ENCODE assay signal across 10 mouse cellular contexts in genomic region chr4:142589084-142589741, GRCm38 (mm10).
A peak's percentile ranks its signal among the peaks of the same experiment; 100 is the strongest.
DNase-seq lines count a peak whose midpoint lies in the region; ATAC-seq lines count a peak whose summit lies in the region.
"Had no signal": no experiment of that assay in that cellular context is flagged by ENCODE, and none has a peak within 500 bp of the region (broad histone marks: within the 10 kb centered on the region; RNA-seq: fewer than 3 reads in every experiment).

No protein-coding gene starts in this region.

- WGBS in hindbrain, embryonic 10.5 days: 73% methylated on average over 7 of the region's 7 CpGs
- WGBS in hindbrain, embryonic 16.5 days: 51% methylated on average over 7 of the region's 7 CpGs
- 72% methylated on average over 7 of the region's 7 CpGs for WGBS in hindbrain, embryonic 11.5 days
- 41% methylated on average over 7 of the region's 7 CpGs for WGBS in limb, embryonic 13.5 days

- no peak for DNase-seq in hindbrain, embryonic 10.5 days (ENCODE audit: low spot score)
- DNase-seq in hindbrain, embryonic 11.5 days (ENCODE audit: low spot score): no peak
- DNase-seq in kidney, adult 8-10 months: peak; percentile 4 to 23
- DNase-seq in heart, postnatal 10 days: no peak
- no peak for DNase-seq in adrenal gland, postnatal 36 days
- no peak for DNase-seq in gastrocnemius, postnatal 14 days

- peak overlapping the region; percentile 40; the same call in 1 of the 2 replicates for H3K27ac ChIP-seq in hindbrain, embryonic 10.5 days
- H3K27ac ChIP-seq in hindbrain, embryonic 16.5 days (ENCODE audit: low read depth, low read length): no peak overlapping the region
- H3K27ac ChIP-seq in hindbrain, embryonic 11.5 days (ENCODE audit: low read depth, low read length): peak overlapping the region; percentile 19
- H3K27ac ChIP-seq in limb, embryonic 13.5 days: no peak overlapping the region
- H3K27ac ChIP-seq: liver, embryonic 12.5 days had no signal

- H3K9ac ChIP-seq in hindbrain, embryonic 16.5 days (ENCODE audit: low read depth, low read length): no peak overlapping the region
- no peak overlapping the region for H3K9ac ChIP-seq in hindbrain, embryonic 11.5 days (ENCODE audit: low read depth, low read length)
- H3K9ac ChIP-seq in limb, embryonic 13.5 days: no peak overlapping the region
- H3K9ac ChIP-seq: liver, embryonic 12.5 days had no signal

- no peaks in the 10 kb centered on the region for H3K36me3 ChIP-seq in hindbrain, embryonic 10.5 days
- H3K36me3 ChIP-seq in hindbrain, embryonic 16.5 days (ENCODE audit: control insufficient read depth, insufficient read depth, low read length): no peaks in the 10 kb centered on the region
- H3K36me3 ChIP-seq in hindbrain, embryonic 11.5 days (ENCODE audit: control insufficient read depth, insufficient read depth, low read length): no peaks in the 10 kb centered on the region
- H3K36me3 ChIP-seq in limb, embryonic 13.5 days: no peaks in the 10 kb centered on the region
- H3K36me3 ChIP-seq: liver, embryonic 12.5 days had no signal

- peaks cover 28% of the 10 kb centered on the region for H3K4me1 ChIP-seq in hindbrain, embryonic 10.5 days (replicated peaks)
- peaks cover 12% of the 10 kb centered on the region for H3K4me1 ChIP-seq in hindbrain, embryonic 16.5 days (ENCODE audit: control insufficient read depth, insufficient read depth, low read depth, low read length)
- no peaks in the 10 kb centered on the region for H3K4me1 ChIP-seq in hindbrain, embryonic 11.5 days (replicated peaks; ENCODE audit: control insufficient read depth, insufficient read depth, low read length)
- peaks cover 31% of the 10 kb centered on the region for H3K4me1 ChIP-seq in limb, embryonic 13.5 days
- H3K4me1 ChIP-seq: liver, embryonic 12.5 days had no signal

- H3K27me3 ChIP-seq in hindbrain, embryonic 10.5 days (ENCODE audit: insufficient read depth, poor library complexity, severe bottlenecking): peaks cover 8% of the 10 kb centered on the region; the same call in 1 of the 2 replicates
- H3K27me3 ChIP-seq in hindbrain, embryonic 16.5 days (replicated peaks; ENCODE audit: control insufficient read depth, insufficient read depth, low read length): no peaks in the 10 kb centered on the region
- H3K27me3 ChIP-seq in hindbrain, embryonic 11.5 days (ENCODE audit: control insufficient read depth, insufficient read depth, low read length): no peaks in the 10 kb centered on the region
- no peaks in the 10 kb centered on the region for H3K27me3 ChIP-seq in limb, embryonic 13.5 days
- H3K27me3 ChIP-seq: liver, embryonic 12.5 days had no signal

- H3K9me3 ChIP-seq in hindbrain, embryonic 10.5 days: no peaks in the 10 kb centered on the region
- no peaks in the 10 kb centered on the region for H3K9me3 ChIP-seq in hindbrain, embryonic 16.5 days (ENCODE audit: control insufficient read depth, low read length)
- H3K9me3 ChIP-seq in hindbrain, embryonic 11.5 days (ENCODE audit: control insufficient read depth, low read length): no peaks in the 10 kb centered on the region
- H3K9me3 ChIP-seq in limb, embryonic 13.5 days: no peaks in the 10 kb centered on the region
- H3K9me3 ChIP-seq: liver, embryonic 12.5 days had no signal

- ATAC-seq in hindbrain, embryonic 16.5 days: no peak
- 0 out of 2 replicates have a peak, but pooled peaks have one; percentile 3 for ATAC-seq in hindbrain, embryonic 11.5 days (ENCODE audit: low FRiP score)
- no peak for ATAC-seq in limb, embryonic 13.5 days (ENCODE audit: low FRiP score, low read depth)
- ATAC-seq: liver, embryonic 12.5 days had no signal

- no peak overlapping the region for H3K4me3 ChIP-seq in hindbrain, embryonic 10.5 days
- H3K4me3 ChIP-seq in hindbrain, embryonic 16.5 days (ENCODE audit: low read length): no peak overlapping the region
- no peak overlapping the region for H3K4me3 ChIP-seq in hindbrain, embryonic 11.5 days (ENCODE audit: low read depth, low read length)
- no peak overlapping the region for H3K4me3 ChIP-seq in limb, embryonic 13.5 days
- H3K4me3 ChIP-seq: liver, embryonic 12.5 days had no signal

- H3K4me2 ChIP-seq in hindbrain, embryonic 16.5 days (ENCODE audit: low read length): no peak overlapping the region
- no peak overlapping the region for H3K4me2 ChIP-seq in hindbrain, embryonic 11.5 days (replicated peaks; ENCODE audit: low read depth, low read length)
- peak overlapping the region; percentile 54; the same call in 1 of the 2 replicates for H3K4me2 ChIP-seq in limb, embryonic 13.5 days (replicated peaks)
- H3K4me2 ChIP-seq: heart, embryonic 11.5 days; liver, embryonic 12.5 days had no signal

- intact Hi-C loops in heart, postnatal 10 days (cut with DNase I): no loop called here
- intact Hi-C loops in gastrocnemius, postnatal 14 days (cut with DNase I; ENCODE audit: low total_unique reads): no loop called here

Comparison
In these comparisons a context has a peak if more than half of its experiments do, and no peak if none do; other contexts are left out.
1. H3K27ac ChIP-seq: peak in hindbrain, embryonic 10.5 days (single experiment) and hindbrain, embryonic 11.5 days (single experiment); none in hindbrain, embryonic 16.5 days (single experiment) and limb, embryonic 13.5 days (single experiment).
2. DNase-seq: peak in kidney, adult 8-10 months (2 of 2); none in hindbrain, embryonic 10.5 days (single experiment), hindbrain, embryonic 11.5 days (single experiment), heart, postnatal 10 days (0 of 2), adrenal gland, postnatal 36 days (0 of 2) and gastrocnemius, postnatal 14 days (single experiment).